Mouse (Mus musculus) intestine, embryonic 15.5 days (tissue): ENCODE data around the gene Mamdc4. TPM values are rescaled to one million over a fixed set of nuclear protein-coding genes. Genes with fewer than 3 reads are reported as not detected.

Experiments used
- ATAC-seq: fragments of 200-750 bp; cut with Nextera tagmentation; 2 replicates; pipeline ENCODE4 v1.8.0; 2017; ENCODE audit warnings: moderate TSS enrichment, moderate library complexity
- H3K27ac ChIP-seq: fragments of 300-500 bp; sonication (generic); 2 replicates; pipeline ENCODE4 v1.5.1; 2015; ENCODE audit warnings: mild to moderate bottlenecking, inconsistent platforms
- H3K27me3 ChIP-seq: fragments of 300-500 bp; sonication (generic); replicated peaks from 2 replicates; pipeline ENCODE4 v1.6.1; 2015; ENCODE audit warnings: inconsistent platforms
- H3K36me3 ChIP-seq: fragments of 300-500 bp; sonication (generic); 2 replicates; pipeline ENCODE4 v1.6.1; 2015; ENCODE audit warnings: inconsistent platforms
- H3K4me1 ChIP-seq: fragments of 300-500 bp; sonication (generic); replicated peaks from 2 replicates; pipeline ENCODE4 v1.6.1; 2015; ENCODE audit warnings: inconsistent platforms
- H3K4me2 ChIP-seq: fragments of 300-500 bp; sonication (generic); replicated peaks from 2 replicates; pipeline ENCODE4 v1.6.1; 2015; ENCODE audit warnings: mild to moderate bottlenecking, inconsistent platforms
- H3K4me3 ChIP-seq: fragments of 300-500 bp; sonication (generic); replicated peaks from 2 replicates; pipeline ENCODE4 v1.5.1; 2015; ENCODE audit warnings: inconsistent platforms
- H3K9ac ChIP-seq: fragments of 300-500 bp; sonication (generic); 2 replicates; pipeline ENCODE4 v1.6.1; 2015; ENCODE audit warnings: inconsistent platforms
- H3K9me3 ChIP-seq: fragments of 300-500 bp; sonication (generic); 2 replicates; pipeline ENCODE4 v1.6.1; 2016; ENCODE audit warnings: inconsistent platforms
- WGBS: fragments of 180-500 bp; shearing (Covaris S2); methylation state at CpG from one replicate; pipeline ENCODE4 v1.1.7; 2015; 5-methylcytosine and 5-hydroxymethylcytosine counted together
- polyA plus RNA-seq: library from polyadenylated mRNA; unstranded; fragments of >200 nt; fragmentation: Nextera tagmentation; extraction: Ambion mirVana; gene quantifications from 2 replicates; pipeline ENCODE4 v1.2.1, GENCODE M21; 2015

Mamdc4 gene
- polyA plus RNA-seq, 1 experiment from 2014 or later, result 297 TPM

DNA sequence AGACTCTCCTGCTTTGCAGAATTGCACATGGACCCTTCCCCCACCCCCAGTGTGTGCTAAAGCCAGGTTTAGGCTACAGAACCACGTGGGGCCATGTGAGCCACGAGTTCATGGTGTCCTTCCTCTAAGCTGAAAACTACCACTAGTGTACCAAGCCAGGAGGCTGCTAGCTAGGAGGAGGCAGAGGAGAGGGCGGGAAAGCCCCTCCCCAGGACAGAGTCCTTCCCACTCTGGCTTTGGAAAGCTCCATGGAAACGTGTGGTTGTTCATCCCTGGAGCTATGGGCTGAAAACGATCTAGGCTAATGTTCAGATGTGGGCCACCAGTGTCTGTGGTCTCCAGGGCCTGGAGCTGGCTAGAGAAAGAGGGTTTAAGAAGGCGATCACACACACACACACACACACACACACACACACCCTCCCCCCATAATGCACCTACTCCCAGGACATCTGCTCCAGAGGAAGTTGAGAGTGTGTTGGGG lies 6.0 kb upstream of the Mamdc4 start:
- H3K4me2 ChIP-seq, result peak overlapping the region; percentile 82; the same call in 1 of the 2 replicates
- H3K9me3 ChIP-seq, result no peaks in the 10 kb centered on the region
- ATAC-seq, result no peak
- H3K9ac ChIP-seq, result no peak overlapping the region
- H3K36me3 ChIP-seq, result 0 out of 2 replicates have a peak, but pooled peaks cover 2% of the 10 kb centered on the region
- no peak overlapping the region for H3K27ac ChIP-seq
- peaks cover 51% of the 10 kb centered on the region for H3K27me3 ChIP-seq
- peaks cover 69% of the 10 kb centered on the region for H3K4me1 ChIP-seq
- H3K4me3 ChIP-seq, result no peak overlapping the region
- 27% methylated on average over 6 of the region's 6 CpGs for WGBS

DNA sequence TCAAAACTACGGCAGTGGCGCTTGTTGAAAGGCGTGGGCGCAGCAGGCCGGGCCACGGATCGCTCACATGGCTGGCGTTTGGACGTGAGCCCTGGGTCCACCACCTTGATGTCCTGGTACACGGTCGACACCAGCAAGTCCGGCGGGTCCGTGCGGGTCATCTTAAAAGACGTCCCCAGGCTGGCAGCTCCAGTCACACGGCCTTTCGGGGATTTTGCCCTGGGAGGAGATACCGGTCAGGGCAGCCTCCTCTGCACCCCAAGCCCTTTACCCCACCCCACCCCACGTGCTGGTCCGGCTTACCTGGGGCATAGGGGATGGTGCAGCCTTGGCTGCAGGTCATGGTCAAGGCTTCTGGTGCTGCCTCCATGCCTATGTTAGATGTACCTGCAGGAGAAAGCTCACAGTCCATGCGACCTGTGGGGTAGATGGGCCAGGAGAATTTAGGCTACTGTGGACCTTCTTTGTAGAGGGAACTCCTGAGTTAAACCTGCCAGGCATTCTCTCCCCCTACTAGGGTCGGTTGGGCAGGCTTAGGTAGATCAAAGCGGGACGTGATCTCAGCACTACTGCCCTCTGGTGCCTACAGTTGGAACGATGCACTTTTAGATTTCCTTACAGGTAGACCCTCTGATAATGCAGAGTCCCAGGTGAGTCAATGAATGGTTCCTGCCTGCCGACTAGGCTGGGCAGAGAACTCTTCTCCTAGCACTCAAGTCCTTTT lies 5.3 kb upstream of the Mamdc4 start:
- peak; percentile 30 for ATAC-seq
- H3K27me3 ChIP-seq, result peaks cover 51% of the 10 kb centered on the region
- H3K4me3 ChIP-seq, result peak overlapping the region; percentile 28
- H3K4me2 ChIP-seq, result peak overlapping the region; percentile 62
- H3K36me3 ChIP-seq, result no peaks in the 10 kb centered on the region
- WGBS, result 3% methylated on average over 27 of the region's 27 CpGs
- 0 out of 2 replicates have a peak overlapping the region, but pooled peaks have one; percentile 3 for H3K27ac ChIP-seq
- no peaks in the 10 kb centered on the region for H3K9me3 ChIP-seq
- H3K9ac ChIP-seq, result no peak overlapping the region
- H3K4me1 ChIP-seq, result peaks cover 73% of the 10 kb centered on the region

DNA sequence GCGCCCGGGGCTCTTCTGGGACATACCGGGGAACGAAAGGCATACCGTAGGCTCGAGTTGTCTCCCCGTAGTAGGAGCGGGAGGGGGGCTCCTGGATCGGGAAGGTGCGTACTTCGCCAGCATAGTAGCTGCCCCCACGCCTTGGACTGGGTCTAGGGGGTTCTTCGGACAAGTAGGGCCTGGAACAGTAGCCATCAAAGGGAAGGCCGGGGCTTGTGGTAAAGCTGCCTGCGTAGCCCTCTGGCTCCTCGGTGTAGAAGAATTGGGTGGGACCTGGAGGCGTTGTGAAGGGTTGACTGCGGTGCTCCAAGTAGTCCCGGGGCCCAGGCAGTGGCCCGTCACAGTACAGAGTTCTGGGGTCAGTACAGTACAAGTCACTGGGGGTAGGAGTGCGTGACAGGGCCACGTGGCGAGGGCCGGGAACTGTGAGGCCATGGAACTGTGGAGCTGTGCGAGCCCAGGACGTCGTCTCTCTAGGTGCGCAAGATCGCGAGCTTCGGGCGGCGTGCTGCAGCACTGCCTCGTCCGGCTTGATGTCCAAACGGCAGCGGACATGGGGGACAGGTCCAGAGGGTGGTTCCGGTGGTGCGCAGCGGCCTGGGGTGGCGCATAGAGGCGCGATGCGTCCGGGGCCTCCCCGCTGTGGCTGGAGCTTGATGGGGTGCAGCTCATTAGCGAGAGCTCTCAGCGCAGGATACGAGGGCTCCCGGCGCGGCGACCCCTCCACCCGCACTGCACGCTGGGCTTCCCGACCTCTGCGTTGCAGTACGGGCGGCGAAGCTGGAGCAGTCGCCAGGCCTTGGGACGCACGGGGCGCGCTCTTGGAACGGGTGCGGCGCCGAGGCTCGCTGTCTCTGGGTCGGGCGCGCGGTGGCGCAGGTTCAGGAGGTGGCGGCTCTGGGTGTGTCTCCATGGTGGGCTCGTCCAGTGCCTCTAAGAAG lies 4.4 kb upstream of the Mamdc4 start:
- 7% methylated on average over 77 of the region's 77 CpGs for WGBS
- Histone ChIP-seq H3K9ac (peak overlapping the region; percentile 20; the same call in 1 of the 2 replicates), H3K4me1 (peaks cover 73% of the 10 kb centered on the region), H3K36me3 (no peaks in the 10 kb centered on the region), H3K27me3 (peaks cover 51% of the 10 kb centered on the region), H3K4me2 (peak overlapping the region; percentile 62), H3K4me3 (peak overlapping the region; percentile 28), H3K9me3 (no peaks in the 10 kb centered on the region), H3K27ac (no peak overlapping the region)
- ATAC-seq, result no peak

DNA sequence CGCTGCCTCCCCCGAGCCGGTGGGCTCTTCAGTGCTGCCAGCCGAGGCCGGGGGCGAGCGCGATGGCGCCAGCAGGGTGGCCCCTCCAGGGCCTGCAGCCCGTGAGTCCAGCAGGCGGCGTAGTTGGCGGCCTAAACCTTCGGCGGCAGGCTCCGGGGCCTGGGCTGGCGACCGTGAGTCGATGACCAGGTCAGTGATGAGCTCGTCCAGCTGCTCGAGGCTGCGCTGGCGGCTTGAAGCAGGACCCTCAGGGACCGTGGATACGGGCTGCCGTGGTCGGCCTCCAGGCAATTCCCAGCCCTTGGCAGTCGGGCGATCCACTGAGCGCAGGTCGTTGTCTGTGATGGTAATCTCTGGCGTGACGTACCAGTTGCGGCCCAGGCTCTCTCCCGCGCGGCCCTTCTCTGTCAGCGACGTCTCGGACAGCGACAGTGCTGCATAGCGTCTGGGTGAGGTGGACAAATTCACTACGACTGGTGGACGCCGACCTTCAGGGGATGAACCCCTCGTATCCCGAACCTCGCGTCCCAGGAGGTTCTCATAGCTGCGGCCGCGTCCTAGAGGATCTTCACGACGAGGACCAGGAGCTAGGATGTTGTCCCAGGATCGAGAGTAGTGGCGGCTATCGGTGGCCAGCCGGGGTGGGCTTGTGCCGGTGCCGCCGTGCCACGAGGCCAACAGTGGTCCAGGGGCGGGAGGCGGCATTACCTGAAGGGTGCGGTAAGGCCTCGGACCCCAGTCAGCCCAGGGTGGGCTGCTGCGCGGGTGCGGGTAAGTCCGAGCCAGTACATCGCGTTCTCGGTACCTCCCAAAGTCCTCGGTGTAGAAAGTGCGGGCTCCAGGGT lies 3.5 kb upstream of the Mamdc4 start:
- WGBS, result 12% methylated on average over 75 of the region's 75 CpGs
- H3K9ac ChIP-seq, result peak overlapping the region; percentile 26
- no peaks in the 10 kb centered on the region for H3K9me3 ChIP-seq
- ATAC-seq, result no peak
- H3K4me3 ChIP-seq, result peak overlapping the region; percentile 28
- H3K4me2 ChIP-seq, result peak overlapping the region; percentile 62
- peaks cover 51% of the 10 kb centered on the region for H3K27me3 ChIP-seq
- no peak overlapping the region for H3K27ac ChIP-seq
- peaks cover 79% of the 10 kb centered on the region for H3K4me1 ChIP-seq
- H3K36me3 ChIP-seq, result no peaks in the 10 kb centered on the region

DNA sequence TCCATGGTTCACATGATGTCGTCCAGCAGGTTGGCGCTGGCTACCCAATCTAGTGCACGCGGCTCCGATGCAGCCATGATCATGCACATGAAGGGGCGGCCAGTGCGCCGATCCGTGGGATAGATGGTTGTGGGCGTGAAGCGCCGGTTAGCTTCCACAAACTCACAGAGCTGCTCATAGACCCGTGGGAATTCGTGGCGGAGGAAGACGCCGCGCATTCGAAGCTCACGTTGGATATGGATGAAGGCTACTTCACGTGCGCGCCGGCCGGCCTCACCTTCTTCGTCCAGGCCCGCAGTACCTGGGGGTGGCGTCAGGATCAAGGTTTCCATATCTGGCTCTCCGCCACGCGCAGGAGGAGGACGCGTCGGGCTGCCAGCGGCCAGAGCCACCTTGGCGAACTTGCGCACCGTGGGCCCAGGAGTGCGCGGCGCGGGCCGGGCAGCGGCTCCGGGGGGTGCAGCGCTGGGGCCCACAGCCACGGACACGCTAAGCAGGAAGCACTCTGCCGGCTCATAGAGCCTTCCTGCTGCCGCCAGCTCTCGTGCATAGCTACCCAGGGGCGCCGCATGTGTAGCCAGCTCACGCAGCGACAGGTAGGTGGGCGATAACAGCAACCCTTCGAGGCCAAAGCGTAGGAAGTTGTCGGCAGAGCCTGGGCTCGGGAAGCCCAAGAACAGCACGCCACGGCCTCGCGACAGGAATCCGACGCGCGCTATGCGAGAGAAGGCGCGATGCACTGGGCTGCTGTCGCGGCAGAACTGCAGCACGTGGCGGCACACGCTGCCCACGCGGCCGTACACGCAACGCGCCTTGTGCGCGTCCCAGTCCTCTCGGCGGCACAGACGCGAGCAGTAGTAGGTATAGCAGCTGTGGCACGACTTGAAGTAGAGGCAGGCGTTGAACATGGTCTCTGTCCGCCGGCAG lies 2.6 kb upstream of the Mamdc4 start:
- H3K4me2 ChIP-seq, result peak overlapping the region; percentile 62
- H3K36me3 ChIP-seq, result no peaks in the 10 kb centered on the region
- H3K27ac ChIP-seq, result no peak overlapping the region
- H3K9me3 ChIP-seq, result no peaks in the 10 kb centered on the region
- H3K4me3 ChIP-seq, result peak overlapping the region; percentile 28
- WGBS, result 23% methylated on average over 92 of the region's 92 CpGs
- peaks cover 74% of the 10 kb centered on the region for H3K4me1 ChIP-seq
- H3K9ac ChIP-seq, result peak overlapping the region; percentile 26
- ATAC-seq, result no peak
- H3K27me3 ChIP-seq, result peaks cover 51% of the 10 kb centered on the region

DNA sequence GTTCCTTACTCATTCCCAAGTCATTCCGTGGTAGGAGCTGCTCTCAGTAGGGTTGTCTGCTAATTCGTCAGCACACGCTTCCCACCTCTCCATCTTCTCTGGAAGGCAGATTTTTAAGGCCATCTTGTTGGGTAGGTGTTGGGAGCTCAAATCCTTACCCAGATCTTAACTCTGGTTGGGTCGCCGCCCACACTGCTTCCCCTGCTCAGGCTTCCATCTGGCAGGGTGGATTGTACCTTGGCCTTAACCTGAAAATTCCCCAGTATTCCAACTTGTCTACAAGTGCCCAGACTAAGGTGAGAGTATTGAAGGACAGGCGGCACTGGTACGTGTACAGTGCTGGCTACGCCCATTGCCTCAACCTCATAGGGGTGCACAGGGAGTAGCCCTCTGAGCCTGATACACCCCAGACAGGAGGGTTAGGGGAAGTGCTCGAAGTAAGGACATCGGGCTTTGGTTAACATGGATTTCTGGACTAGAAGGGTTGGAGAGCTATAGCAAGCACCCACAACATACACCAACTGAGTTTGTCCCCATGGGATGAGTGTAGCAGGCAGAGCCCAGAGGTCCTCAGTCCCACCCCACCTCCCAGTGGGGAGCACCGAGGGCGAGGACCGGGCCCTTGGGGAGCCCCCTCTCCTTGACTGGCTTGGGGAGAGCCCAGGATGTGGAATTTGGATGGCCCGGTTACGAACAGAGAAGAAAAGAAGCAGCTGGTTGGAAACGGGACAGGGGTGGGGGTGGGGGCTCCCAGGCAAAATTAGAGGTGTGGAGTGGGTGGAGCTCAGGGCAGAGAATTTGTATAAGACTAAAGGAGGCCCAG lies 1.6 kb upstream of the Mamdc4 start:
- peak overlapping the region; percentile 87 for H3K4me2 ChIP-seq
- H3K4me3 ChIP-seq, result no peak overlapping the region
- no peak for ATAC-seq
- peaks cover 66% of the 10 kb centered on the region for H3K4me1 ChIP-seq
- H3K9ac ChIP-seq, result peak overlapping the region; percentile 61; the same call in 1 of the 2 replicates
- no peaks in the 10 kb centered on the region for H3K9me3 ChIP-seq
- peak overlapping the region; percentile 95; the same call in 1 of the 2 replicates for H3K27ac ChIP-seq
- no peaks in the 10 kb centered on the region for H3K36me3 ChIP-seq
- 78% methylated on average over 16 of the region's 16 CpGs for WGBS
- peaks cover 51% of the 10 kb centered on the region for H3K27me3 ChIP-seq

DNA sequence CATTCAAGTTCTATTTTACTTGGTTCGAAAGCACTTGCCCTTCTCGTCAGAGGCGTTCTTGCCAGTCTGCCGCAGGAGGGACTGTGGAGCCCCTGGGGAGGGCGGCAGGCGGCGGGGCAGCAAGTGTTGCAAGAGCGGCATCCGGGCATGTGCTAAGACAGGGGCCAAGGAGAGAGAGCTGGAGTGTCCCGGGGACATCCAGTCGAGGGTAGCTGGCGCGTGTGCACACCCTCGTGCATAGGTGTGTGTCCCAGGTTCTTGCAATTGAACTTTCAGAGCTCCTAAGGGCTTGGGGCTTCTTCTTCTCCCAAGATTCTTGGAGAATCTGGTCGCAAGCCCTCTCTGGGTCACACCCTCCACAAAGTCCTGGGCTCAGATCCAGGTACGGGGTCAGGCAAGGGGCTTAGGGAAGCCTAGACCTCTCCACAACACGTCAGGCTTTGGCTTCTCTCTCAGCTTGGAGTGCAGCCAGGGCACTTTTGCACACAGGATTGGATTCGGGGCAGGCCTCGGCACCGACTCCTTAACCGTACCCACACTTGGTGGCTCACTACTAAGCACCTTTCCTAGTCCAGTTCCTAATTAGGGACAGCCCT lies 885 bp upstream of the Mamdc4 start:
- Histone ChIP-seq H3K27me3 (peaks cover 45% of the 10 kb centered on the region), H3K4me2 (peak overlapping the region; percentile 87), H3K9me3 (no peaks in the 10 kb centered on the region), H3K4me1 (peaks cover 60% of the 10 kb centered on the region), H3K36me3 (no peaks in the 10 kb centered on the region), H3K9ac (peak overlapping the region; percentile 61), H3K4me3 (peak overlapping the region; percentile 54), H3K27ac (peak overlapping the region; percentile 95)
- ATAC-seq, result no peak
- WGBS, result 14% methylated on average over 21 of the region's 21 CpGs

DNA sequence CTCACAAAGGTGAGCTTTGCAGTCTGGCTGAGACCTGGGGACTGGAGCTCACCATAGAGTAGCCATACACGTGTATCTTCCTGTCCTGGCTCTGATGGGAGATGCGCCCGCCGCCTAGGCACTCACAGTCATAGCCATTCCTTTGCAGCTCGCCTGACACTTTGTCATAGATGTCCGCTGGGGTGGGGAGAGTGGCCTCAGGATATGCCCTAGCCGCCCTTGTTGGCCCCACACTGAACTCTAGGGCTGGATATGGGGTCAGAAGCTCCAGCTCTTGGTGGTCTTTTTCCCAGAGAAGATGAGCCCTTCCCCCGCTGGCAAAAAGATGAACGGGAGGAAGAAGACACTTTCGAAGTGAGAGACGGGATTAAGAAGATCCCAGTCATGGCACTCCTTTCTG lies 509 bp downstream of the Mamdc4 start:
- peaks cover 31% of the 10 kb centered on the region for H3K27me3 ChIP-seq
- no peak for ATAC-seq
- peak overlapping the region; percentile 61 for H3K9ac ChIP-seq
- WGBS, result 6% methylated on average over 11 of the region's 11 CpGs
- H3K4me2 ChIP-seq, result peak overlapping the region; percentile 87
- peaks cover 49% of the 10 kb centered on the region for H3K4me1 ChIP-seq
- H3K9me3 ChIP-seq, result no peaks in the 10 kb centered on the region
- H3K36me3 ChIP-seq, result peaks cover 3% of the 10 kb centered on the region; the same call in 1 of the 2 replicates
- peak overlapping the region; percentile 54 for H3K4me3 ChIP-seq
- H3K27ac ChIP-seq, result peak overlapping the region; percentile 95

DNA sequence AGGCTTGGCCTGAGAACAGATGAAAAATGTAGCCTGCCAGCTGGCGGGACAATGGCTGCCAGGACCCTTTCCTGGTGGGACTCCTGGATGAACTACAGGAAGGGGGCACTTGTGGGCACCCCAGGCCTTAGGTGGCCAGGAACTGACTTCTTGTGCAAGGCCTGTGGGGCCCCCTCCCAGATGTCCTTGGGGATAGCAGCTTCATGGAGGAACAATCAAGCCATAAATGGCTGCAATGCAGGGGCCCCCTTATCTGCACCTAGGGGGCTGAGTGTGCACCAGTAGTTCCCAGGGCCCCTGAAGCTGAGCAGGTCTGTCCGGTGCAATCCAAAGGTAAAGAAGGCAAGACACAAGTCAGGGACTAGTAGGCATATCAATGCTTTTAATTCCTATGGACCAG lies 1.6 kb downstream of the Mamdc4 start:
- ATAC-seq, result peak; percentile 35
- peak overlapping the region; percentile 87 for H3K4me2 ChIP-seq
- H3K27ac ChIP-seq, result peak overlapping the region; percentile 95
- peaks cover 20% of the 10 kb centered on the region for H3K27me3 ChIP-seq
- peak overlapping the region; percentile 61; the same call in 1 of the 2 replicates for H3K9ac ChIP-seq
- H3K9me3 ChIP-seq, result no peaks in the 10 kb centered on the region
- H3K4me3 ChIP-seq, result peak overlapping the region; percentile 54
- peaks cover 39% of the 10 kb centered on the region for H3K4me1 ChIP-seq
- WGBS, result 57% methylated on average over 2 of the region's 2 CpGs
- peaks cover 4% of the 10 kb centered on the region; the same call in 1 of the 2 replicates for H3K36me3 ChIP-seq

DNA sequence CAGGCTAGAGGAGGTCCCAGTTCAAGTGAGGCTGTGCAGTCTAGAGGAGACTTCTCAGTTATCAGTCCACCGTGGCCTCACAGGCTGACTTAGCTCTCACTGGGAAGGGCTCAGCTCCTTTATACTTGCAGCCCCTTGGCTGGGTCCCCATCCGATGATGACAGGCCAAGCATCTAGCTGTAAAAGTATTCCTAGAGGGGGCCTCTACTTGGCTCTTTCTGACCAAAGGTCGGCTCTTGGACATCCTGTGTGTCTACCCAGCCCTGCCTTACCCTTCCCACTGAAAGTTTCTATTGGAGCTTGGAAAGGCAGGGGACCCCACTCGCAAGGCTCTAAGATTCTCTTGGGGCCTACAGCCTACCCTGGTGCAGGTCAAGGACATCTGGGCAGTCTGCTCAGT lies 3.4 kb downstream of the Mamdc4 start:
- Histone ChIP-seq H3K9me3 (no peaks in the 10 kb centered on the region), H3K4me1 (peaks cover 22% of the 10 kb centered on the region), H3K27ac (peak overlapping the region; percentile 77), H3K36me3 (peaks cover 7% of the 10 kb centered on the region; the same call in 1 of the 2 replicates), H3K4me3 (peak overlapping the region; percentile 35), H3K27me3 (peaks cover 2% of the 10 kb centered on the region; the same call in 1 of the 2 replicates), H3K9ac (peak overlapping the region; percentile 43; the same call in 1 of the 2 replicates), H3K4me2 (peak overlapping the region; percentile 54)
- 58% methylated on average over 4 of the region's 4 CpGs for WGBS
- ATAC-seq, result peak; percentile 40
